Mouse (Mus musculus): ENCODE measurements around the gene Rtkn2.

Gene Rtkn2

GRCm38 (mm10) chr10:68104481-68104880 is 125.1 kb downstream of the Rtkn2 start:
- DNase-seq (ENCODE audit: low read depth) = peak; percentile 74

- peak; percentile 89 for DNase-seq (ENCODE audit: low read depth)
These were observed 125.8 kb downstream of the Rtkn2 start for GRCm38 (mm10) chr10:68104881-68105781.

GRCm38 (mm10) chr10:68106351-68106950 is 127.1 kb downstream of the Rtkn2 start:
- DNase-seq (ENCODE audit: low read depth) = no peak

- DNase-seq (ENCODE audit: low read depth) = no peak
These were observed 128.3 kb downstream of the Rtkn2 start for GRCm38 (mm10) chr10:68107716-68108115.
